Mouse (Mus musculus) liver, embryonic 12.5 days (tissue): ENCODE data around the gene Eif4enif1. TPM values are rescaled to one million over a fixed set of nuclear protein-coding genes. Genes with fewer than 3 reads are reported as not detected.
"Not testable (repeated sequence)": the region's sequence is repeated elsewhere in the genome, so short reads cannot be mapped to it uniquely, and the experiment has no call there.

ENCODE experiments used
- ATAC-seq: fragments of 200-750 bp; cut with Nextera tagmentation; 2 replicates; pipeline ENCODE4 v1.8.0; 2017; ENCODE audit warnings: moderate number of reproducible peaks, mild to moderate bottlenecking, moderate library complexity
- H3K27ac ChIP-seq: fragments of 300-500 bp; sonication (generic); 2 replicates; pipeline ENCODE4 v1.5.1; 2016; ENCODE audit warnings: mild to moderate bottlenecking
- H3K27me3 ChIP-seq: fragments of 300-500 bp; sonication (generic); replicated peaks from 2 replicates; pipeline ENCODE4 v1.6.1; 2016; ENCODE audit warnings: mild to moderate bottlenecking, moderate library complexity
- H3K36me3 ChIP-seq: fragments of 300-500 bp; sonication (generic); 2 replicates; pipeline ENCODE4 v1.6.1; 2016; ENCODE audit warnings: mild to moderate bottlenecking, moderate library complexity
- H3K4me1 ChIP-seq: fragments of 300-500 bp; sonication (generic); 2 replicates; pipeline ENCODE4 v1.6.1; 2016
- H3K4me2 ChIP-seq: fragments of 300-500 bp; sonication (generic); 2 replicates; pipeline ENCODE4 v1.6.1; 2016; ENCODE audit warnings: mild to moderate bottlenecking, moderate library complexity
- H3K4me3 ChIP-seq: fragments of 300-500 bp; sonication (generic); 2 replicates; pipeline ENCODE4 v1.5.1; 2016; ENCODE audit warnings: mild to moderate bottlenecking, moderate library complexity
- H3K9ac ChIP-seq: fragments of 300-500 bp; sonication (generic); 2 replicates; pipeline ENCODE4 v1.6.1; 2016; ENCODE audit warnings: mild to moderate bottlenecking, moderate library complexity
- H3K9me3 ChIP-seq: fragments of 300-500 bp; sonication (generic); replicated peaks from 2 replicates; pipeline ENCODE4 v1.6.1; 2016; ENCODE audit warnings: mild to moderate bottlenecking, moderate library complexity
- WGBS: fragments of 180-500 bp; shearing (Covaris S2); methylation state at CpG from one replicate; pipeline ENCODE4 v1.1.7; 2016; ENCODE audit not compliant: insufficient replicate concordance; 5-methylcytosine and 5-hydroxymethylcytosine counted together
- polyA plus RNA-seq: library from polyadenylated mRNA; unstranded; fragments of >200 nt; fragmentation: Nextera tagmentation; extraction: Ambion mirVana; gene quantifications from 2 replicates; pipeline ENCODE4 v1.2.1, GENCODE M21; 2016

Gene Eif4enif1
- polyA plus RNA-seq, 1 experiment from 2014 or later: 44.4 TPM

DNA sequence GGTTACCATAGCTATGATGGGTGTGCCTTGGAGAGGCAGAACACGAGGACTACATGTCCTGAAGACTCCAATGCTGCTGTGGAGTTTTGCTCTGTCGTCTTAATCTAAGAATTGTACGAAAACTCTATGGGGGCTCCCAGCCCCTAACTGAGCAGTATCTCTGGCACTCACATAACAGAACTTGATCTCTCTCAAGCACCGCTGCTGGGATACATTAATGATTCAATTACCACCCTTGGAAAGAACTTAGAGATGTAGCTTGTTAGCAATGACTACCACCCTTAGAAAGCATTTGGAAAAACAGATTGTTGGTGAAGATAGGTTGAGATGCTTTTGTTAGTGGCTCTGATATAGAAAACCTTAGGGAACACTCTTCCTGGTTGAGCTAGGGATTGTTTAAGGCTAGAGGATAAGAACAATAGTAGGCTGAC, 34.6 kb upstream of the Eif4enif1 start:
- not testable (repeated sequence) for H3K4me1 ChIP-seq, H3K4me2 ChIP-seq, H3K27me3 ChIP-seq, ATAC-seq, H3K36me3 ChIP-seq, H3K27ac ChIP-seq, H3K9ac ChIP-seq, H3K4me3 ChIP-seq
- 59% methylated on average over 4 of the region's 4 CpGs for whole genome bisulfite sequencing
- peaks cover 14% of the 10 kb centered on the region for H3K9me3 ChIP-seq

DNA sequence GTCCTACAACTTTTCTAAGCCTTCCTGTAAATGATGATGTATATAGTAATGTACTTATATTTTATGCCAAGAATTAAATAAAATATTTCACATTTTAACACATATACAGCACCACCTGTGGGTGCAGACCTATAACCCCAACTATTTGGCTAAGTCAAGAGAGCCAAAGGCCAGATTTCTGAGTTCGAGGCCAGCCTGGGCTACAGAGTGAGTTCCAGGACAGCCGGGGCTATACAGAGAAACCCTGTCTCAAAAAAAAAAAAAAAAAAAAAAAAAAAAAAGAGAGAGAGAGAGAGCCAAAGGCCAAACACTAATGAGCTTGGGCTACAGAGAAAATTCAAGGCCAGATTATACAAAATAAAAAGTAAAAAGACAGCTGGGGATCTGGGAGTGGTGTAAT, 33.1 kb upstream of the Eif4enif1 start:
- not testable (repeated sequence) for H3K27ac ChIP-seq, H3K27me3 ChIP-seq, H3K36me3 ChIP-seq, H3K9ac ChIP-seq, H3K4me2 ChIP-seq, H3K4me3 ChIP-seq, H3K4me1 ChIP-seq
- peaks cover 17% of the 10 kb centered on the region for H3K9me3 ChIP-seq
- peak; percentile 33 for ATAC-seq
- whole genome bisulfite sequencing: 46% methylated on average over 2 of the region's 2 CpGs

DNA sequence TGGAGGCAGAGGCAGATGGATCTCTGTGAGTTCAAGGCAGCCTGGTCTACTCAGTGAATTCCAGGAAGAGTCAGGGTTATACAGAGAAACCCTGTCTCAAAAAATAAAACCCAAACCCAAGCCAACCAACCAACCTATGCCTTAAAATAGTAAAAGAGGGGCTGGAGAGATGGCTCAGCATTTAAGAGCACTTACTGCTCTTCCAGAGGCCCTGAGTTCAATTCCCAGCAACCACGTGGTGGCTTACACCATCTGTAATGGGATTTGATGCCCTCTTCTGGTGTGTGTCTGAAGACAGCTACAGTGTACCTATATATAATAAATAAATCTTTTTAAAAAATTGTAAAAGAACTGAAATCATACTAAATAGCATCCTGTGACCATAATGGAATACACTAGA, 30.3 kb upstream of the Eif4enif1 start:
- not testable (repeated sequence) for H3K27me3 ChIP-seq, H3K27ac ChIP-seq, H3K4me1 ChIP-seq, H3K4me2 ChIP-seq, H3K4me3 ChIP-seq, H3K36me3 ChIP-seq, ATAC-seq, H3K9ac ChIP-seq
- WGBS: 46% methylated on average over 1 of the region's 1 CpGs
- peaks cover 13% of the 10 kb centered on the region; the same call in 1 of the 2 replicates for H3K9me3 ChIP-seq

DNA sequence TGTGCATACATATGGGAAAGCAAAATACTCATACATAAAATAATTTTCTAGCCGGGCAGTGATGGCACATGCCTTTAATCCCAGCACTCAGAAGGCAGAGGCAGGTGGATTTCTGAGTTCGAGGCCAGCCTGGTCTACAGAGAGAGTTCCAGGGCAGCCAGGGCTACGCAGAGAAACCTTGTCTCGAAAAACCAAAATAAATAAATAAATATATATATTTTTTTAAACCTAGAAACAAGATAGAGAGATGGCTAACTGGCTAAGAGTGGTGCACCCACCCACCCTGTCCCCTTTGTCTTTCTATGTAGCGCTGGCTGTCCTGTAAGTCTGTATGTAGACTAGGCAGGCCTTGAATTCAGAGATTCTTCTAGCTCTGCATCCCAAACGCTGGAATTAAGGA, 29.7 kb upstream of the Eif4enif1 start:
- not testable (repeated sequence) for H3K4me2 ChIP-seq, H3K27me3 ChIP-seq
- WGBS: 54% methylated on average over 5 of the region's 6 CpGs

DNA sequence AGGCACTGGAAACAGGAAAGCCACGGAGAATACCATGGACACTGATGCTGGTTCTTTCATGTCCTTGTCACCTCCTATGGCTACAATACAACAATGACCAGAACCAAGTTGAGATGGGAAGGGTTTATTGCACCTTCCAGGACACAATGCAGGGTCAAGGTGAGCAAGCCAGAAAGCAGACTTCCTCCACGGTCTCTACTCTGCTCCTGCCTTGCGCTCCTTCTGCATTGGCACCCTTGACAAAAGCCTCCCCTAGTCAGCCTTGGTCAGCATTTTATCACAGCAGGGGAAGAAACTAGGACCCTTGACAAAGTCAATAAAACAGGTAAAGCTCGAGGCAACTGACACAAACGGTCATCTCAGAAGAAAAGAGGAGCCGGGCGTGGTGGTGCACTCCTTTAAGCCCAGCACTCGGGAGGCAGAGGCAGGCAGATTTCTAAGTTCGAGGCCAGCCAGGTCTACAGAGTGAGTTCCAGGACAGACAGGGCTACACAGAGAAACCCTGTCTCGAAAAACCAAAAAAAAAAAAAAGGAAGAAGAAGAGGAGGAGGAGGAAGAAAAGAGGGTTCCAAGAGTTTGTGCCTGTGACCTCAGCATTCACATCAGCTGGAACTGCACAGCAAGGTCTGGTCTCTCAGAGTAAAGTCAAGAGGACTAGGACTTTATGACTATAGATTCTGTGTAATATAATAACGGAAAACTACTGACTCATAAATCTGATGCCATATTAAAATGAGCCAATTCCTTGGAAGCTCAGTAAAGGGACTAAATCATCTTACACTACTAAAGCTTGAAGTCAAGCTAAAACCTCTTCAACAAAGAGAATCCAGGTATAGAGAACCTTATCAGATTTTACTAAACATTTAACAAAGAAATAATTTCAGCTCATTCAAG, 28.5 kb upstream of the Eif4enif1 start:
- 72% methylated on average over 11 of the region's 11 CpGs for WGBS
- not testable (repeated sequence) for H3K4me2 ChIP-seq, H3K4me1 ChIP-seq, H3K4me3 ChIP-seq, H3K27ac ChIP-seq, H3K36me3 ChIP-seq, H3K9me3 ChIP-seq, H3K27me3 ChIP-seq, H3K9ac ChIP-seq
- peak; percentile 46 for ATAC-seq

More for the DNA sequence above, 29.7 kb upstream of the Eif4enif1 start:
- H3K27ac ChIP-seq, H3K36me3 ChIP-seq, ATAC-seq, H3K4me3 ChIP-seq, H3K9ac ChIP-seq, H3K4me1 ChIP-seq: not testable (repeated sequence)
- H3K9me3 ChIP-seq: peaks cover 12% of the 10 kb centered on the region; the same call in 1 of the 2 replicates

DNA sequence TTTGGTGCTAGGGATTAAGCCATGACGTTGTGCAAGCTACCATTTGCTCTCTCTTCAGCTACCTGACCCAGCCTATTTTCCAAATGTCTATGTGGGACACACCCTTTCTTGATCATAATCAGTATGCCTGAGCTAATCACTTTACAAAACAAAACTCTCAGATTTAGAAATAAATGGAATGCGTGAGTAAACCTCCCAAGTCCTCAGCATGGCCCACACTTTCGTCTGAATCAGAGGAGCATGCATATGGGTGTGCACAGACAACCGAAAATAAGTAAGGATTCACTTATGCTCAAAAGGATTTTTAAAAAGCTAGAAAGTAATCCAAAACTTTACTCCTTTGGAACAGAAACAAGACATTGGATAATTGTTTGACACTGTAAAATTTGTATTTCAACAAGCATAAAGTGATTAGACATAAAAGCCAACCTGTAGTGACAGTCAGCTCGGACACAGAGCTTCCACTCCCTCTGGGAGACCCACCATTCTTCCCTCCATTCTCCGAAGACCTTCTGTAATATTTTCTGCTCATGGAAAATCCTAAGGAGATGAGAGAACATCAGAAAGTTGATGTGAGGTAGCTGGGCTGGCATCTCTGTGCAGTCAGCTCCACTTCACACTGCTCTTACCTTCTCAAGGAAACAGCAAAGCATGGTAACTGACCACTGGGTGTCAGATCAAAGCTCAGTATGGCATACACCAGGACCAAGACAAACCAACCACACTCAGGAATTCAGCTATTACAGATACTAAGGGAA, 23.0 kb upstream of the Eif4enif1 start:
- H3K9me3 ChIP-seq, H3K4me1 ChIP-seq, H3K4me3 ChIP-seq, H3K4me2 ChIP-seq, H3K9ac ChIP-seq, H3K27ac ChIP-seq, ATAC-seq, H3K36me3 ChIP-seq, H3K27me3 ChIP-seq: not testable (repeated sequence)
- 71% methylated on average over 6 of the region's 6 CpGs for WGBS

DNA sequence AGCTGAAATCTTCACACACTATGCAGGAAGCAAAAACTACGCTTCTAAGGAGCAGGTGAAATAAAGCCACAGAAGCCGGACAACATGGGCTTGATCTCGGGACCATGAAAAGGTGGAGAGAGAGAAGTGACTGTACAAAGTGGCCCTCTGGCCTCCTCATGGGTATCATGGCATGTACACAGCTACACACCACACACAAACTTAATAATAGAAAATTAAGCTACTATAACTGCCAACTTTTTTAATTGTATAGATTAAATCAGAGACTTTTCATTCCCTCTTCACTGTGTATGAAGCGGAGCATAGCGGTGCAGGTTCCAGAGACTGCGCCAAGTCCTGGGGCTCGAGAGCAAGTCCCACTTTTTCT, 22.5 kb upstream of the Eif4enif1 start:
- 79% methylated on average over 7 of the region's 7 CpGs for WGBS
- not testable (repeated sequence) for H3K27me3 ChIP-seq, H3K9me3 ChIP-seq, ATAC-seq, H3K9ac ChIP-seq, H3K4me1 ChIP-seq, H3K36me3 ChIP-seq, H3K27ac ChIP-seq, H3K4me2 ChIP-seq, H3K4me3 ChIP-seq

DNA sequence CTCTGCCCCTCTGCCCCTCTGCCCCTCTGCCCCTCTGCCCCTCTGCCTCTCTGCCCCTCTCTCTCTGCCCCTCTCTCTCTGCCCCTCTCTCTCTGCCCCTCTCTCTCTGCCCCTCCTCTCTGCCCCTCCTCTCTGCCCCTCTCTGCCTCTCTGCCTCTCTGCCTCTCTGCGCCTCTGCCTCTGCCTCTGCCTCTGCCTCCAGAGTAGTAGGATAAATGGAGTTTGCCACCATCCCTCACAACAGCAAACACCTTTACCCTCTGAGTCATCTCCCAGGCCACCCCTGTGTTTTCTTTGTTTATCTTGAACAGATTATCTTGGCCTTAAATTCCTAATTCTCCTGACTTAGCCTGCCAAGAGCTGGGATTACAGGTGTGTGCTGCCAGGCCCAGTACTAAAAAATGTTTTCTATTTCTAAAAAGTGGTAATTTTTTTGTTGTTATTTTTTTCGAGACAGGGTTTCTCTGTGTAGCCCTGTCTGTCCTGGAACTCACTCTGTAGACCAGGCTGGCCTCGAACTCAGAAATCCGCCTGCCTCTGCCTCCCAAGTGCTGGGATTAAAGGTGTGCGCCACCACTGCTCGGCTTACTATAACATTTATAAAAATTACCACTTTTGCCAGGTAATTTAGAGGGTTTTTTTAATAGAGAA, 21.6 kb upstream of the Eif4enif1 start:
- not testable (repeated sequence) for H3K27me3 ChIP-seq, H3K9ac ChIP-seq, H3K4me3 ChIP-seq, H3K4me2 ChIP-seq, H3K9me3 ChIP-seq, ATAC-seq, H3K4me1 ChIP-seq, H3K27ac ChIP-seq, H3K36me3 ChIP-seq
- 60% methylated on average over 6 of the region's 6 CpGs for WGBS

DNA sequence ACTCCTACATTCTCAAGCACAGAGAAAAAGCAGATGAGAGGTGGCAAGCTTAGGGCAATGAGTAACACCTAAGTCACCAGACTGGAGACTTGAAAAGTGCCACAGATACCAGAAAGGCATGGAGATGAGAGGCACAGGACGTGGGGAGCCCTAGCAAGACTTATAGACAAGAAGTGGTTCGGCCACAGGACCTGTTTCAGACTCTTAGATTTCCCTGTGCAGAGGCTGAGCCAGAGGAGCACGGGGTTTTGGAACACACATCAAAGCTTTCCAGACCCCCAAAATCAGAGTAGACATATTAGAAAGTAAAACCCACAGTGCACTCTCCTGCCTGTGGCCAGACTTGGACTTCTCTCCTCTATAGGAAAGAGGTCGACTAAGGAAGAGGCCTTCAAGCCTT, 20.9 kb upstream of the Eif4enif1 start:
- not testable (repeated sequence) for H3K4me2 ChIP-seq, H3K9ac ChIP-seq, ATAC-seq, H3K27me3 ChIP-seq, H3K4me3 ChIP-seq, H3K4me1 ChIP-seq, H3K36me3 ChIP-seq, H3K9me3 ChIP-seq, H3K27ac ChIP-seq
- 37% methylated on average over 4 of the region's 4 CpGs for whole genome bisulfite sequencing

DNA sequence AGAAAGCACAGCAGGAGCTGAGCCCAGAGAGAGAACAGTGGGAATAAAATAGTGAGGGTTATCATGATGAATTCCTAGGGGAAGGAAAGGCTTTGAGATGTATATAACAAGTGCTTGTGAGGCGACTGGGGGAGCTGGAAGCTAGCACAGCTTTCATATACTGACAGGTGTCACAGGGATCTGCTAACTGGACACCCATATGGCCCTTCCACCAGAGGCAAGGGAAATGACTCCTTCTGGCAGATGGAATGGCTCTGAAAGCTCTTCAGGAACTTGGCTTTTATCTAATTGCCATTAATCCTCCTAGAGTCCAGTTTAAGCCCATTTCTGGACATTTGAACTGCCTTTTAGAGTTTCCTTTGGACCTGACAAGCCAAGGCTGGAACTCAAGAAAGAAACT, 20.2 kb upstream of the Eif4enif1 start:
- not testable (repeated sequence) for ATAC-seq, H3K9ac ChIP-seq, H3K4me2 ChIP-seq, H3K9me3 ChIP-seq, H3K36me3 ChIP-seq, H3K27me3 ChIP-seq, H3K27ac ChIP-seq, H3K4me1 ChIP-seq, H3K4me3 ChIP-seq
- WGBS: 35% methylated on average over 1 of the region's 1 CpGs

DNA sequence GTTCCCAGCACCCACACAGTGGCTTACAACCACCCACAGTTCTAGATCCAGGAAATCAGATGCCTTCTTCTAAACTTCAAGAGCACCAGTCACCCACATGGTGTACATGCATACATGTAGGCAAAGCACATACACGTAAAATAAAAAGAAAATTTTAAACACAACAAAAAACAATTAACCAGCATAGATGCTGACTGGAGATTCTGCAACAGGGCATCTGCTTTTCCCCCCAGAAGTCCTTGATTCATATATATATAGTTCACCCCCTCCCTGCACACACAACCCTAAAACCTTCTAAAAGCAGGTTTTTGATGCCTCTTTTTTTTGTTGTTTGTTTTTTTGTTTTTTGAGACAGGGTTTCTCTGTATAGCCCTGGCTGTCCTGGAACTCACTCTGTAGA, 19.5 kb upstream of the Eif4enif1 start:
- H3K27me3 ChIP-seq, H3K4me3 ChIP-seq, ATAC-seq, H3K9me3 ChIP-seq, H3K36me3 ChIP-seq, H3K27ac ChIP-seq, H3K4me1 ChIP-seq, H3K4me2 ChIP-seq, H3K9ac ChIP-seq: not testable (repeated sequence)
- WGBS: 52% methylated on average over 1 of the region's 1 CpGs

DNA sequence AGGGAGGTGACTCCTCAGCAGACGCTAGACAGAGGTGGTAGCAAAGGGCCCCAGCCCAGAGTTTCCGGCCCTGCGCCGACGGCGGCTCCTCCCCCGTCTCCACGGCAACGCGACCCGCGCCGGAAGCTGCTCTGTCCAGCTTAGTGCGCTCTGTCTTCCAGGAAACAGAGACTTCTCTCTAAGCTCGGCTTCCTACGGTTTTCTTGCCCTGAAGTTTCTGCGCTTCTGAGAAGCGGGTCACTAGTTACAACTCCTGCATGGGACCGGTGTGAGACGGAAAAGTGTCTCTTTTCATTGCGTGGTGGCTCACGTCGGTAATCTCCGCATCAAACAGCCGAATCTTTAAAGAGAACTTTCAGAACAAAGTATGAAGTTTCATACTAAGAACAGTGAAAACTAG, 8.8 kb upstream of the Eif4enif1 start, which contains the start of gene Sfi1:
Gene Sfi1, minus strand, starts transcription at position 101 of the 400 bp plus-strand sequence.
- ATAC-seq: no peak
- Histone ChIP-seq H3K4me1 (no peaks in the 10 kb centered on the region), H3K4me2 (no peak within 1 kb of the TSS), H3K27me3 (no peaks in the 10 kb centered on the region), H3K9me3 (no peaks in the 10 kb centered on the region), H3K27ac (no peak within 1 kb of the TSS), H3K9ac (no peak within 1 kb of the TSS), H3K4me3 (no peak within 1 kb of the TSS), H3K36me3 (no peaks in the 10 kb centered on the region)
- 78% methylated on average over 25 of the region's 25 CpGs for WGBS
